Comparison of ENCODE assay signal across 25 mouse cellular contexts in the genomic region with DNA sequence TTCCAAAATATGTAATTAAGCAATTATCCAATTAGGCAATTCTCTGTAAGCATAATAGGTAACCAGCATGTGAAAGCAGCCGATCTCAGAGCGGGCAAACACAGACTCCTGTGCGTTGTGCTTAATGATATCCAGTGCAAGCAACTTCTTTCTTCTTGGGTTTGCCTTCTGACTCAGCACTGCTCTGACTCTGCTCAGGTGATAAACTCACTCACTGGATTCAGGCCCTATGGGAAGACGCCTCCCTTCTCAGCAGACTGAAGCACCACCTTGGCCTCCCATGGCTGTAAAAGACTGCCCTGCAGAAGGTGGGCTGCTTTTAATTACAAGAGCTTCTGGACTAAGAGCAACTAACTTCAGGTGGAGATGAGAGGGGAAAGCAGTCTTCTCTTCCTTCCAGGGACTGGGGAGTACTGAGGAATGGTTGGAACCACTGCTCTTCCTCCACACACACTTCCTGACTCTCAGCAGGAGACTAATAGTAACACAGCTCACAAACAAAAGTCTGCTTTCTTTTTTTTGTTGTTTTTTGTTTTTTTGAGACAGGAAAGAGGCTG. TPM values are rescaled to one million over a fixed set of nuclear protein-coding genes. Genes with fewer than 3 reads are reported as not detected.
DNase-seq lines count a peak whose midpoint lies in the region; ATAC-seq and TF ChIP-seq lines count a peak whose summit lies in the region.
"Had no signal": no experiment of that assay in that cellular context is flagged by ENCODE, and none has a peak within 500 bp of the region (broad histone marks: within the 10 kb centered on the region; RNA-seq: fewer than 3 reads in every experiment).

No protein-coding gene starts in this region.

- H3K27me3 ChIP-seq in intestine, embryonic 15.5 days (replicated peaks) = no peaks in the 10 kb centered on the region
- no peaks in the 10 kb centered on the region for H3K27me3 ChIP-seq in intestine, postnatal 0 days (replicated peaks; ENCODE audit: control insufficient read depth, insufficient read depth, low read length)
- no peaks in the 10 kb centered on the region for H3K27me3 ChIP-seq in stomach, embryonic 16.5 days (ENCODE audit: control insufficient read depth, insufficient read depth, low read length)
- H3K27me3 ChIP-seq: embryonic facial prominence, embryonic 15.5 days; kidney, embryonic 15.5 days; limb, embryonic 15.5 days; midbrain, embryonic 12.5 days had no signal

- H3K4me1 ChIP-seq in intestine, embryonic 15.5 days (replicated peaks) = peaks cover 7% of the 10 kb centered on the region
- 0 out of 2 replicates have a peak, but pooled peaks cover 3% of the 10 kb centered on the region for H3K4me1 ChIP-seq in intestine, postnatal 0 days (replicated peaks; ENCODE audit: control insufficient read depth, insufficient read depth, low read length)
- H3K4me1 ChIP-seq in stomach, embryonic 16.5 days (ENCODE audit: control insufficient read depth, insufficient read depth, low read length) = peaks cover 6% of the 10 kb centered on the region; the same call in 1 of the 2 replicates
- H3K4me1 ChIP-seq: midbrain, embryonic 12.5 days had no signal

- TF ChIP-seq CTCF in intestine, postnatal 0 days (IDR thresholded peaks at IDR 0.05; ENCODE audit: low read depth) = no peak

- DNase-seq in ES-CJ7 (ENCODE audit: low read depth, low spot score) (peak; percentile 62), ZHBTc4 (ENCODE audit: low read depth, low spot score) (peak; percentile 64)
- no peak for DNase-seq in thymus, postnatal 4 days
- no peak for DNase-seq in urinary bladder, postnatal 4 days (ENCODE audit: low spot score in 2 of 2)
- DNase-seq: adrenal gland, adult 2 months; B cell, adult 2 months; cerebellum, adult 18-20 months; cerebellum, postnatal 36 days; embryo, embryonic 11 days; gastrocnemius, postnatal 10 days; heart, postnatal 4 days; kidney, adult 11 months; kidney, postnatal 36 days; lung, adult 18-20 months; lung, postnatal 14 days; thymus, postnatal 14 days had no signal

- no peak overlapping the region for H3K4me3 ChIP-seq in intestine, embryonic 15.5 days (replicated peaks)
- H3K4me3 ChIP-seq in intestine, postnatal 0 days (ENCODE audit: low read depth, low read length) = no peak overlapping the region
- no peak overlapping the region for H3K4me3 ChIP-seq in stomach, embryonic 16.5 days (replicated peaks; ENCODE audit: low read length)
- H3K4me3 ChIP-seq: embryonic facial prominence, embryonic 15.5 days; kidney, embryonic 15.5 days; limb, embryonic 15.5 days; midbrain, embryonic 12.5 days had no signal

- H3K27ac ChIP-seq in intestine, embryonic 15.5 days = 0 out of 2 replicates have a peak overlapping the region, but pooled peaks have one; percentile 17
- H3K27ac ChIP-seq in intestine, postnatal 0 days (ENCODE audit: low read depth, low read length) = no peak overlapping the region
- peak overlapping the region; percentile 7; the same call in 1 of the 2 replicates for H3K27ac ChIP-seq in stomach, embryonic 16.5 days (ENCODE audit: low read length)
- H3K27ac ChIP-seq: embryonic facial prominence, embryonic 15.5 days; kidney, embryonic 15.5 days; limb, embryonic 15.5 days; midbrain, embryonic 12.5 days had no signal

- no peak overlapping the region for H3K9ac ChIP-seq in intestine, embryonic 15.5 days
- H3K9ac ChIP-seq in intestine, postnatal 0 days (ENCODE audit: low read depth, low read length) = no peak overlapping the region
- H3K9ac ChIP-seq in stomach, embryonic 16.5 days (ENCODE audit: low read length) = no peak overlapping the region
- H3K9ac ChIP-seq: embryonic facial prominence, embryonic 15.5 days; kidney, embryonic 15.5 days; limb, embryonic 15.5 days; midbrain, embryonic 12.5 days had no signal

- no peaks in the 10 kb centered on the region for H3K36me3 ChIP-seq in intestine, embryonic 15.5 days
- H3K36me3 ChIP-seq in intestine, postnatal 0 days (ENCODE audit: control insufficient read depth, insufficient read depth) = no peaks in the 10 kb centered on the region
- no peaks in the 10 kb centered on the region for H3K36me3 ChIP-seq in stomach, embryonic 16.5 days (ENCODE audit: control insufficient read depth, insufficient read depth, low read length)
- H3K36me3 ChIP-seq: embryonic facial prominence, embryonic 15.5 days; kidney, embryonic 15.5 days; limb, embryonic 15.5 days; midbrain, embryonic 12.5 days had no signal

- ATAC-seq in intestine, embryonic 15.5 days = 0 out of 2 replicates have a peak, but pooled peaks have one; percentile 31
- no peak for ATAC-seq in intestine, postnatal 0 days
- peak; percentile 49; the same call in 1 of the 2 replicates for ATAC-seq in stomach, embryonic 16.5 days (ENCODE audit: insufficient read depth, low FRiP score)
- ATAC-seq: forebrain, embryonic 16.5 days; hindbrain, embryonic 16.5 days had no signal

- WGBS in intestine, embryonic 15.5 days = 64% methylated on average over 4 of the region's 4 CpGs
- 58% methylated on average over 4 of the region's 4 CpGs for WGBS in intestine, postnatal 0 days
- WGBS in stomach, embryonic 16.5 days = 72% methylated on average over 4 of the region's 4 CpGs

- H3K4me2 ChIP-seq in intestine, embryonic 15.5 days (replicated peaks) = no peak overlapping the region
- H3K4me2 ChIP-seq in intestine, postnatal 0 days (replicated peaks; ENCODE audit: low read depth) = no peak overlapping the region
- H3K4me2 ChIP-seq in stomach, embryonic 16.5 days (ENCODE audit: low read depth, low read length) = no peak overlapping the region
- H3K4me2 ChIP-seq: embryonic facial prominence, embryonic 15.5 days; kidney, embryonic 15.5 days; limb, embryonic 15.5 days; midbrain, embryonic 12.5 days had no signal

- H3K9me3 ChIP-seq in intestine, embryonic 15.5 days = no peaks in the 10 kb centered on the region
- H3K9me3 ChIP-seq in intestine, postnatal 0 days (ENCODE audit: control insufficient read depth) = no peaks in the 10 kb centered on the region
- H3K9me3 ChIP-seq in stomach, embryonic 16.5 days (replicated peaks; ENCODE audit: control insufficient read depth, low read length) = no peaks in the 10 kb centered on the region
- H3K9me3 ChIP-seq: embryonic facial prominence, embryonic 15.5 days; kidney, embryonic 15.5 days; limb, embryonic 15.5 days; midbrain, embryonic 12.5 days had no signal

RNA-seq across cellular contexts. Expression of gene Foxj1, which starts 36.8 kb away (rescaled TPM):
- polyA plus RNA-seq in intestine, embryonic 15.5 days (2015; fragmentation: Nextera tagmentation; extraction: Ambion mirVana) = 0.66 and 0.77 TPM in 2 replicates
- polyA plus RNA-seq in intestine, postnatal 0 days (2015; fragmentation: Nextera tagmentation; extraction: Ambion mirVana) = 0.09 TPM in 1 of 2 replicates, not detected in the other
- polyA plus RNA-seq in stomach, embryonic 16.5 days (2015; fragmentation: Nextera tagmentation; extraction: Ambion mirVana) = 0.39 and 0.41 TPM in 2 replicates

RNA-seq across cellular contexts. Expression of gene Rnf157, which starts 40.9 kb away (rescaled TPM):
- 16.4 and 18.2 TPM in 2 replicates for polyA plus RNA-seq in intestine, embryonic 15.5 days (2015; fragmentation: Nextera tagmentation; extraction: Ambion mirVana)
- polyA plus RNA-seq in intestine, postnatal 0 days (2015; fragmentation: Nextera tagmentation; extraction: Ambion mirVana) = 4.9 and 6.6 TPM in 2 replicates
- polyA plus RNA-seq in stomach, embryonic 16.5 days (2015; fragmentation: Nextera tagmentation; extraction: Ambion mirVana) = 5.2 TPM in 2 replicates

Comparison
In these comparisons a context has a peak if more than half of its experiments do, and no peak if none do; other contexts are left out.
1. DNase-seq: peak in ES-CJ7 (single experiment) and ZHBTc4 (single experiment); none in thymus, postnatal 4 days (single experiment) and urinary bladder, postnatal 4 days (0 of 2).